Mouse (Mus musculus): ENCODE results near the gene D17H6S53E.

DNA sequence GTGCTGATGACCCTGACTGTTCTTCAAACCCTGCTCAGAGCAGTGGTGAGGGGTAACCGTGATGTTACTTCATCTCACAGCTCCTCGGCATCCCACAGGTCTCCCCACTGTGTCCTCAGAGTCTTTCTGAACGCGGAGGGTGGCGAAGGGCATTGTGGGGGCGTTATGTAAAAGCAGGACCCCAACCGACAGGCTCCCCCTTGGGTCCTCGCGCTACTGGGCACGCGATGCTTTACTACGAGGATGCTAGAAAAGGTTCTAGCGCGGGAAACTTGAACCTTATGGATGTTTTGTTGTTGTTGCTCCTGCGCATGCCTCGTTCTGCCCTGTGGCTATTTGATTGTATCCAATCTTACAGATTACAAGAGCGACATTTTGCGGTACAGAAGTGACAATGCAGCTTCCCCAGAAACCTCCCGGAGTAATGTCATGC, 4.3 kb upstream of the D17H6S53E start, which contains the start of gene Csnk2b:
- TF ChIP-seq EP300 (IDR thresholded peaks at IDR 0.05; ENCODE audit: low read depth) (no peak), CTCF (IDR thresholded peaks at IDR 0.05; ENCODE audit: low read depth) (no peak; the same call in 1 of the 2 replicates)

All from heart, postnatal 0 days (tissue).